Mouse (Mus musculus): ENCODE measurements around the gene Gmcl1. TPM values are rescaled to one million over a fixed set of nuclear protein-coding genes. Genes with fewer than 3 reads are reported as not detected.

Gene Gmcl1
- polyA plus RNA-seq, 1 experiment from 2014 or later, result 52.2 TPM

DNA sequence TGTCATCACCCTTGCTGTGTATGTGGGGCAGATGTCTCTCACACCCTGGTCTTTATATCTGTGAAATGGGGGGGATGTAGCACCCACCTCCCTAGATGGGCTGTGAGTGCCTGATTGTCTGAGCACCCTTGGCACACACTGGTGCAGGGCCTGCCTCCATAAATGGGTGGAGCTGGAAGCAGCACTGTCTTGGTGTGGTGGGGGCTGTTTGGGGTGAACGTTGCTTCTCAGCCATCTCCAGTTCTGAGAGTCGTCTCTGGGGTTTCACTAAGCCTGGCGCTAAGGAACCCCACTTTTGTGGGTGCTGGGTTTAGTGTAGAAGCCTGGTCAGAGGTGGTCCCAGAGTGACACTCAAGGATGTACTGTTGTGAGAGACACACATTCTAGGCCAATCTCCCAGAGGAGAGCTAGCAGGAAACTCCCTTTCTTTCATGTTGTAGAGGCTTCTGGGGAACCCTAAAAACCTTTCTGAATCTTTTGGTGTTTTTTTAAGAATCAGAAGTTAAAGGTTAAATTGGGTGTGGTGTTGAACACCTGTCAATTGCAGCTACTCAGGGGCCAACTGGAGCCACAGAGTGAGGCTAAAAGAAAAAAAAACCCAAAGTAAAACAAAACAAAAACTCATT is 88.3 kb downstream of the Gmcl1 start:
- ATAC-seq (ENCODE audit: low FRiP score), result no peak
- Histone ChIP-seq H3K27ac (no peak overlapping the region), H3K4me3 (replicated peaks) (no peak overlapping the region), H3K4me1 (no peaks in the 10 kb centered on the region), H3K36me3 (replicated peaks) (peaks cover 17% of the 10 kb centered on the region), H3K4me2 (no peak overlapping the region), H3K9ac (no peak overlapping the region), H3K27me3 (no peaks in the 10 kb centered on the region), H3K9me3 (no peaks in the 10 kb centered on the region)
- WGBS, result 92% methylated on average over 3 of the region's 3 CpGs

Other genes starting within 250 kb of the Gmcl1 start
- gene Pcbp1, start 207.1 kb downstream of the Gmcl1 start, polyA plus RNA-seq (2016; fragmentation: Nextera tagmentation; extraction: Ambion mirVana), result 497 and 562 TPM in 2 replicates
- 0.52 and 0.87 TPM in 2 replicates for gene Asprv1, start 105.2 kb downstream of the Gmcl1 start, polyA plus RNA-seq (2016; fragmentation: Nextera tagmentation; extraction: Ambion mirVana)
- gene Mxd1, start 64.2 kb downstream of the Gmcl1 start, polyA plus RNA-seq (2016; fragmentation: Nextera tagmentation; extraction: Ambion mirVana), result 23.8 and 26.8 TPM in 2 replicates
- 136 and 139 TPM in 2 replicates for gene Snrnp27, start 48.9 kb downstream of the Gmcl1 start, polyA plus RNA-seq (2016; fragmentation: Nextera tagmentation; extraction: Ambion mirVana)
- gene Anxa4, start 60.2 kb upstream of the Gmcl1 start, polyA plus RNA-seq (2016; fragmentation: Nextera tagmentation; extraction: Ambion mirVana), result 4.1 and 6.1 TPM in 2 replicates
- gene Aak1, start 116.1 kb upstream of the Gmcl1 start, polyA plus RNA-seq (2016; fragmentation: Nextera tagmentation; extraction: Ambion mirVana), result 29.7 and 32.9 TPM in 2 replicates